Mouse (Mus musculus) hindbrain, embryonic 14.5 days (tissue): ENCODE measurements around the gene Serpinf2. TPM values are rescaled to one million over a fixed set of nuclear protein-coding genes. Genes with fewer than 3 reads are reported as not detected.

Experiments
- ATAC-seq: fragments of 200-750 bp; cut with Nextera tagmentation; 2 replicates; pipeline ENCODE4 v1.8.0; 2017; ENCODE audit warnings: moderate number of reproducible peaks, mild to moderate bottlenecking, moderate TSS enrichment, moderate library complexity; ENCODE audit not compliant: low FRiP score
- DNase-seq: peaks from one replicate; pipeline ENCODE4 v3.0.0-alpha.2; 2015; ENCODE audit warnings: low spot score
- H3K27ac ChIP-seq: fragments of 300-500 bp; sonication (generic); 2 replicates; pipeline ENCODE4 v1.5.1; 2014; ENCODE audit warnings: mild to moderate bottlenecking, moderate library complexity
- H3K27me3 ChIP-seq: fragments of 300-500 bp; sonication (generic); 2 replicates; pipeline ENCODE4 v1.6.1; 2014; ENCODE audit warnings: mild to moderate bottlenecking, low read length, mixed read lengths; ENCODE audit not compliant: control insufficient read depth, insufficient read depth
- H3K36me3 ChIP-seq: fragments of 300-500 bp; sonication (generic); replicated peaks from 2 replicates; pipeline ENCODE4 v1.6.1; 2014; ENCODE audit not compliant: control insufficient read depth, insufficient read depth
- H3K4me1 ChIP-seq: fragments of 300-500 bp; sonication (generic); replicated peaks from 2 replicates; pipeline ENCODE4 v1.6.1; 2014; ENCODE audit warnings: antibody characterized with exemption, low read length, mixed read lengths; ENCODE audit not compliant: control insufficient read depth, insufficient read depth
- H3K4me2 ChIP-seq: fragments of 300-500 bp; sonication (generic); replicated peaks from 2 replicates; pipeline ENCODE4 v1.6.1; 2014; ENCODE audit warnings: mild to moderate bottlenecking, moderate library complexity
- H3K4me3 ChIP-seq: fragments of 300-500 bp; sonication (generic); replicated peaks from 2 replicates; pipeline ENCODE4 v1.5.1; 2014; ENCODE audit warnings: mild to moderate bottlenecking, low read length
- H3K9ac ChIP-seq: fragments of 300-500 bp; sonication (generic); 2 replicates; pipeline ENCODE4 v1.6.1; 2014
- H3K9me3 ChIP-seq: fragments of 300-500 bp; sonication (generic); 2 replicates; pipeline ENCODE4 v1.6.1; 2016; ENCODE audit warnings: low read length; ENCODE audit not compliant: control insufficient read depth
- WGBS: fragments of 180-500 bp; shearing (Covaris S2); extraction: QIAGEN DNeasy Blood & Tissue Kit; methylation state at CpG from one replicate; pipeline ENCODE4 v1.1.7; 2014; 5-methylcytosine and 5-hydroxymethylcytosine counted together
- polyA plus RNA-seq: library from polyadenylated mRNA; unstranded; fragments of >200 nt; fragmentation: Nextera tagmentation; extraction: Ambion mirVana; gene quantifications from 2 replicates; pipeline ENCODE4 v1.2.1, GENCODE M21; 2014

The Serpinf2 gene
- polyA plus RNA-seq, 1 experiment from 2014 or later, result not detected

DNA sequence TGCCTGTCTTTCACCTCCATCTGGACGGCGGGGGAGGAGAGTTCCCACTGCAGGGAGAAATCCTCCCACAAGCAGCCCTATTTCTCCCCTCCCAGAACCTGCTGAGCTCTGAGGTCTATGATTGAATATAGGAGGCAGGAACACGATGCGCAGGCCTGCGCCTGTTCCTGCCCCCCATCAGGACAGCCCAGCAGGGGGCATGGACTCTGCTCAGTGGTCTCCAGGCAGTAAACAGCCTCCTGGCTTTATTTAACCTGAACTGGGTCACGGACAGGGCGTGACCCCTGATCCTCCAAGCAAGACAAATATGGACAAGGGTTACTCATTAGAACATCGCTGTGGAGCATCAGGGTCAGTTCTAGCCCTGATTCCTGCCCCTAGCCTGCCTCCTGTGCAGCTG is 4.3 kb upstream of the Serpinf2 start:
- 30% methylated on average over 8 of the region's 8 CpGs for WGBS
- Histone ChIP-seq H3K9ac (no peak overlapping the region), H3K4me1 (no peaks in the 10 kb centered on the region), H3K27ac (no peak overlapping the region), H3K4me2 (no peak overlapping the region), H3K9me3 (no peaks in the 10 kb centered on the region), H3K36me3 (peaks cover 63% of the 10 kb centered on the region), H3K27me3 (no peaks in the 10 kb centered on the region), H3K4me3 (no peak overlapping the region)
- no peak for DNase-seq
- no peak for ATAC-seq

DNA sequence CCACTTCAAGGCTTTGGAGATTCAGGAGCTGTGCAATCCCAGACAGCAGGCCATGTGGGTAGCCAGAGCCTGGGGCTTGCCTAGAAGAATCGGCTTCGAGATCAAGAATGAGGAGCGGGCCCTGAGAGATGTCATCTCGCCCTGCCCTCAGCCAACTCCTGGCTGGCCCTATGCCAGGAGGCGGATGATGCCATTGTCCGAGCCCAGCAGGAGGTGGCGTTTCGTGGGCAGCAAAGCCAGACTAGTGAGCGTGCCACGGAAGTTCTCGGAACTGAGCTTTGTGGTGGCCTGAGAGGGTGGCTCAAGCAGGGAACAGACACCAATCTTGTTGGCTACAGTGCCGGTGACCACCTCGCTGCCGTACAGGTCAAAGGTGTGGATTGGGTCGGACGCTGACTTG is 2.2 kb upstream of the Serpinf2 start:
- 74% methylated on average over 16 of the region's 16 CpGs for WGBS
- H3K4me3 ChIP-seq, result no peak overlapping the region
- no peaks in the 10 kb centered on the region for H3K9me3 ChIP-seq
- no peak overlapping the region for H3K4me2 ChIP-seq
- no peaks in the 10 kb centered on the region for H3K27me3 ChIP-seq
- no peak overlapping the region for H3K27ac ChIP-seq
- H3K36me3 ChIP-seq, result peaks cover 47% of the 10 kb centered on the region
- H3K9ac ChIP-seq, result no peak overlapping the region
- no peaks in the 10 kb centered on the region for H3K4me1 ChIP-seq
- DNase-seq (no peak), ATAC-seq (no peak)

GRCm38 (mm10) chr11:75441034-75441433 is 1.6 kb upstream of the Serpinf2 start:
- WGBS, result 88% methylated on average over 7 of the region's 7 CpGs
- Histone ChIP-seq H3K36me3 (peaks cover 41% of the 10 kb centered on the region), H3K9me3 (no peaks in the 10 kb centered on the region), H3K27ac (no peak overlapping the region), H3K27me3 (no peaks in the 10 kb centered on the region), H3K4me2 (no peak overlapping the region), H3K4me3 (no peak overlapping the region), H3K4me1 (no peaks in the 10 kb centered on the region), H3K9ac (no peak overlapping the region)
- ATAC-seq, result no peak
- DNase-seq, result no peak

- H3K9ac ChIP-seq, result no peak overlapping the region
- peaks cover 31% of the 10 kb centered on the region for H3K36me3 ChIP-seq
- H3K4me1 ChIP-seq, result no peaks in the 10 kb centered on the region
- H3K27me3 ChIP-seq, result no peaks in the 10 kb centered on the region
- ATAC-seq (no peak), DNase-seq (no peak)
- no peak overlapping the region for H3K4me2 ChIP-seq
- 92% methylated on average over 1 of the region's 3 CpGs for WGBS
- no peaks in the 10 kb centered on the region for H3K9me3 ChIP-seq
- no peak overlapping the region for H3K27ac ChIP-seq
- H3K4me3 ChIP-seq, result no peak overlapping the region
These were observed 560 bp upstream of the Serpinf2 start for GRCm38 (mm10) chr11:75439951-75440350.

- peaks cover 30% of the 10 kb centered on the region for H3K36me3 ChIP-seq
- no peak overlapping the region for H3K4me2 ChIP-seq
- no peaks in the 10 kb centered on the region for H3K4me1 ChIP-seq
- H3K27me3 ChIP-seq, result no peaks in the 10 kb centered on the region
- H3K9ac ChIP-seq, result no peak overlapping the region
- H3K4me3 ChIP-seq, result no peak overlapping the region
- H3K9me3 ChIP-seq, result no peaks in the 10 kb centered on the region
- no peak for DNase-seq
- no peak for ATAC-seq
- 96% methylated on average over 3 of the region's 3 CpGs for WGBS
- H3K27ac ChIP-seq, result no peak overlapping the region
These were observed 587 bp downstream of the Serpinf2 start for GRCm38 (mm10) chr11:75438804-75439203.

DNA sequence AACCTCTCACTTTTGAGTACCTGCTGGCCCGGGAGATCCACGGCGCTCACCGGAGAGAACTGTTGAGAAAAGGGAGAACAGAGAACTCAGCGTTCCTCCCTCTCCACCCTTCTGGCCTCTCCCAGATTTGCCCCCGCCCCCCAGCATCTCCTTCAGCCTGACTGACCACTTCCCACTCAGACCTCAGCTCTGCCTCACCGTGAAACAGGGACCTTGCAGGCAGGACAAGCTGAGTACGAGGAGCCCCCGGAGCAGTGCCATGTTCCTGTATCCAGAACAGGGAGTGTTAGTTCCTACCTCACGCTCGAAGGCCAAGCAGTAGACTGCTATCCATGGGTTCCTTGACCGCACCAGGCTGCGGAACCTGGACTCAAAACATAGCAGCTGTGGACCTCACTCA is 1.2 kb downstream of the Serpinf2 start:
- Histone ChIP-seq H3K4me1 (no peaks in the 10 kb centered on the region), H3K36me3 (peaks cover 27% of the 10 kb centered on the region), H3K9ac (no peak overlapping the region), H3K27me3 (no peaks in the 10 kb centered on the region), H3K4me2 (no peak overlapping the region), H3K9me3 (no peaks in the 10 kb centered on the region), H3K27ac (no peak overlapping the region), H3K4me3 (no peak overlapping the region)
- no peak for ATAC-seq
- no peak for DNase-seq
- WGBS, result 86% methylated on average over 13 of the region's 13 CpGs

DNA sequence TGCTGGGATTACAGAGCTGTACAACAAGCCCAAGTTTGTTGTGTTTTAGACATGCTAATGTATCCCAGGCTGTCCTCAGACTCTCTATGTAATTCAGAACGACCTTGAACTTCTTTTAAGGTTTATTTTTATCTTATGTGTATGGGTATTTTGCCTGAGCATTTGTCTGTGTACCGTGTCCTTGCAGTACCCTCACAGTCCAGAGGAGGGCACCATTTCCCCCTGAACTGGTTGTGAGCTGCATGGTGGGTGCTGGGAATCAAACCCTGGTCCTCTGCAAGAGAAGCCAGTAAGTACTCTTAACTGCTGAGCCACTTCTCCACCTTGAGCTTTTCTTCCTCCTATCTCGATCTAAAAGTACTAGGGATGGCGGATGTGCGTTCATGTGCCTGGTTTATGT is 5.3 kb downstream of the Serpinf2 start:
- Histone ChIP-seq H3K27me3 (no peaks in the 10 kb centered on the region), H3K4me3 (no peak overlapping the region), H3K9me3 (no peaks in the 10 kb centered on the region), H3K4me1 (no peaks in the 10 kb centered on the region), H3K9ac (no peak overlapping the region), H3K27ac (no peak overlapping the region), H3K36me3 (no peaks in the 10 kb centered on the region), H3K4me2 (no peak overlapping the region)
- WGBS, result 89% methylated on average over 5 of the region's 5 CpGs
- DNase-seq, result no peak
- ATAC-seq, result no peak

DNA sequence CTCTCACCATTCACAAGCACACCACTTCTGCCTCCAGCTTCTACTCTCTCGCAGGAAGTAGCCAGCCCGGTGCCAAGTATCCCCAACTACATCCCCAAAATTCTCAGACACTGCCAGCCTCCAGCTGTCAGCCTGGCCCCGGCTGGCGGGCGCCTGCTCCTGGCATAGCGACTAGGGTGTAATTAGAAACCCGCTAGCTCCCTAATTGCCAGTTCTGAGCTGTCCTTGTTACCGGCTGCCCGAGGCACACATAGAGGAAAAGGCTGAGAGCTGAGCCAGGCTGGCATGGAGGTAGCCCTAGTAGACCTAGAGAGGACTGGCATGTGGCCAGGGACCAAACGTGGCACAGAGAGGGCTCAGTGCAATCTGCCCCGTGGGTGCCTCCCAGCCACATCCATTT is 8.1 kb downstream of the Serpinf2 start:
- Histone ChIP-seq H3K36me3 (no peaks in the 10 kb centered on the region), H3K9me3 (no peaks in the 10 kb centered on the region), H3K4me3 (no peak overlapping the region), H3K4me1 (no peaks in the 10 kb centered on the region), H3K4me2 (no peak overlapping the region), H3K9ac (no peak overlapping the region), H3K27ac (no peak overlapping the region), H3K27me3 (no peaks in the 10 kb centered on the region)
- DNase-seq, result peak; percentile 44
- ATAC-seq, result peak; percentile 62; the same call in 1 of the 2 replicates
- 66% methylated on average over 11 of the region's 11 CpGs for WGBS

DNA sequence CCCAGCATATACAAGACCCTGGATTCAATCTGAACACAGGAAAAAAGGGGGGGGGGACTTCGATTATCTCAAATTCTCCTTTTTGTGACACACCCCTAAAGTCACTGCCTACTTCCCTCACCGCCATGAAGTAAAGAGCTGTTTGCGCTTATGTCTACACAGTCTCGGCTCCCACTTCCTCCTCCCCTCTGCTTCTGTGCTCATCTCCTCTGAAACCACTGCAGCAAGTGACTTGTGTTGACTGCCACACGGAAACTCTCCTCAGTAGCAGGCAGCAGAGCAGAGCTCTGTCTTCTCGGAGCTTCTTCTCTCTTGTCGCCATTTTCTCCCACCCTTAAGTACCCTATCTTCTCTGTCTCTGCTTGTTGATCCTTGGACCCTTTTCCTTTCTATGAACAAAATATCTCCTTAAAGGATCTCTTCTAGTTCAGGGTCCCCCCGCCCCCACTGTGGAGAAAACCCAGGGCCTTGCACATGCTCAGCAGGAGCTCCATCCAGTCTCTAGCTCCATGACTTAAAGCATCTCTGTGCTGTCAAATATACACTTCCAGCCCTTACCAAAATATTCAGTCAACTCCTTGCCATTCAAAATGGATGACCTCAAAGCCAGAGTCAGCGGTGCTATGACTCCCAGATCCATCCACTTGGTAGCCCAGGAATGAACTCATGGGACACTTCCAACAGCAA is 10.2 kb downstream of the Serpinf2 start:
- no peaks in the 10 kb centered on the region for H3K9me3 ChIP-seq
- no peak overlapping the region for H3K9ac ChIP-seq
- ATAC-seq (no peak), DNase-seq (no peak)
- H3K36me3 ChIP-seq, result no peaks in the 10 kb centered on the region
- H3K27ac ChIP-seq, result no peak overlapping the region
- H3K27me3 ChIP-seq, result no peaks in the 10 kb centered on the region
- no peak overlapping the region for H3K4me2 ChIP-seq
- H3K4me3 ChIP-seq, result no peak overlapping the region
- WGBS, result 91% methylated on average over 9 of the region's 9 CpGs
- H3K4me1 ChIP-seq, result no peaks in the 10 kb centered on the region

GRCm38 (mm10) chr11:75424459-75424858 is 14.9 kb downstream of the Serpinf2 start:
- Histone ChIP-seq H3K36me3 (no peaks in the 10 kb centered on the region), H3K4me2 (no peak overlapping the region), H3K4me3 (no peak overlapping the region), H3K27ac (no peak overlapping the region), H3K9me3 (no peaks in the 10 kb centered on the region), H3K9ac (no peak overlapping the region), H3K4me1 (no peaks in the 10 kb centered on the region), H3K27me3 (no peaks in the 10 kb centered on the region)
- no peak for ATAC-seq
- no peak for DNase-seq
- WGBS, result 95% methylated on average over 3 of the region's 3 CpGs
